Mouse (Mus musculus): ENCODE data around the gene Tpmt.

Gene Tpmt

GRCm38 (mm10) chr13:46976532-46976931 lies 68.0 kb downstream of the Tpmt start:
- DNase-seq (ENCODE audit: low spot score): no peak

- no peak for DNase-seq (ENCODE audit: low spot score)
These were observed 68.6 kb downstream of the Tpmt start for GRCm38 (mm10) chr13:46975930-46976329.

- DNase-seq (ENCODE audit: low spot score): no peak
These were observed 69.4 kb downstream of the Tpmt start for GRCm38 (mm10) chr13:46975031-46975551.
